Mouse (Mus musculus) intestine, embryonic 16.5 days (tissue): ENCODE measurements at regions not wholly inside any gene's neighbourhood (a gene's known extent, or its start where the extent isn't known, plus 50 kb on each side); places are given as distances from the start of the nearest gene placed in this dataset.

Source experiments
- ATAC-seq: fragments of 200-750 bp; cut with Nextera tagmentation; 2 replicates; pipeline ENCODE4 v1.8.0; 2017; ENCODE audit warnings: moderate TSS enrichment, moderate library complexity
- H3K27ac ChIP-seq: fragments of 300-500 bp; sonication (generic); 2 replicates; pipeline ENCODE4 v1.5.1; 2014; ENCODE audit warnings: mild to moderate bottlenecking, low read length
- H3K27me3 ChIP-seq: fragments of 300-500 bp; sonication (generic); replicated peaks from 2 replicates; pipeline ENCODE4 v1.6.1; 2014; ENCODE audit warnings: low read length, control low read depth, mixed read lengths; ENCODE audit not compliant: control insufficient read depth, insufficient read depth
- H3K36me3 ChIP-seq: fragments of 300-500 bp; sonication (generic); 2 replicates; pipeline ENCODE4 v1.6.1; 2014; ENCODE audit warnings: low read length, control low read depth; ENCODE audit not compliant: control insufficient read depth, insufficient read depth
- H3K4me1 ChIP-seq: fragments of 300-500 bp; sonication (generic); 2 replicates; pipeline ENCODE4 v1.6.1; 2014; ENCODE audit warnings: low read length, control low read depth, mixed read lengths; ENCODE audit not compliant: control insufficient read depth, insufficient read depth
- H3K4me2 ChIP-seq: fragments of 300-500 bp; sonication (generic); 2 replicates; pipeline ENCODE4 v1.6.1; 2014; ENCODE audit warnings: low read depth, low read length, control low read depth
- H3K4me3 ChIP-seq: fragments of 300-500 bp; sonication (generic); 2 replicates; pipeline ENCODE4 v1.5.1; 2014; ENCODE audit warnings: mild to moderate bottlenecking, low read length
- H3K9ac ChIP-seq: fragments of 300-500 bp; sonication (generic); 2 replicates; pipeline ENCODE4 v1.6.1; 2014; ENCODE audit warnings: low read depth, low read length
- H3K9me3 ChIP-seq: fragments of 300-500 bp; sonication (generic); 2 replicates; pipeline ENCODE4 v1.6.1; 2016; ENCODE audit warnings: low read length, control low read depth; ENCODE audit not compliant: control insufficient read depth
- WGBS: fragments of 180-500 bp; shearing (Covaris S2); extraction: QIAGEN DNeasy Blood & Tissue Kit; methylation state at CpG from one replicate; pipeline ENCODE4 v1.1.7; 2014; 5-methylcytosine and 5-hydroxymethylcytosine counted together

DNA sequence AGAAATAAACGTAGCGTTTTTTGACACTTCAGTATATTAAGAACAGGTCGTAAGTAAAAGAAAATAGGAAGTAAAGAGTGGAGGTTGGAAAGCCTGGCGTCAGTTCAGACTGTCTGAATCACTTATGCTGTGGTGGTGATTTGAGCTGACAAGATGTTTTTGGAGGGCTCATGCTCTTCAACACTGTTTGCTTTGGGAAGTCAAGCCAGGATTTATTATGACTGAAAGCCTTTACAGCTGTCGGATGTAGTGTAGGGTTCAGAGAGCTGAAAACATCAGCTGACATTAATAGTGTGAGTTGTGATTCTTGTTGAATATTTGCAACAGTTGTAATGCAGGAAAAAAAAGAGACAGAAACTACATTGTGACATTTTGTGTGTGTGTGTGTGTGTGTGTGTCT is 1062.9 kb upstream of the 4930412O13Rik start:
- WGBS = 52% methylated on average over 5 of the region's 5 CpGs
- Histone ChIP-seq H3K9me3 (no peaks in the 10 kb centered on the region), H3K4me3 (no peak overlapping the region), H3K36me3 (no peaks in the 10 kb centered on the region), H3K4me1 (no peaks in the 10 kb centered on the region), H3K4me2 (no peak overlapping the region), H3K27ac (no peak overlapping the region), H3K27me3 (no peaks in the 10 kb centered on the region), H3K9ac (no peak overlapping the region)
- ATAC-seq = no peak

DNA sequence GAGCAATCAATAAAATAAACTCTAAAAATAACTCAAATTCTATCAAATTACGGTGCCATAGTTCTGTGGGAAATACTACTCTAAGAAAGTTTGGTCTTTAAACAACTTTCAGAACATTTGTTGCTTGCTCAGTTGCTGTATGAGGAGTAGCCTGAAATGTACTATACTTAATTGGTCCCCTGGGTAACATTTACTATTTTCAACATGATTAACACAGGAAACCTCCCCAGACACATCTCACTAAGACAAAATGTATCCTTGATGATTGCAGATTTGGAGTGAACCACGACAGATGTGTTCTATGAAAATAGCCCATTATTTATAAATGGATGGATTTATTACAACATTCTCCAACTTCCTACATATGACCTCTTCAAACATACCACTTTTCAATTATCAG is 1055.6 kb upstream of the 4930412O13Rik start:
- Histone ChIP-seq H3K9me3 (no peaks in the 10 kb centered on the region), H3K27ac (no peak overlapping the region), H3K4me3 (no peak overlapping the region), H3K27me3 (no peaks in the 10 kb centered on the region), H3K9ac (no peak overlapping the region), H3K4me2 (no peak overlapping the region), H3K36me3 (no peaks in the 10 kb centered on the region), H3K4me1 (no peaks in the 10 kb centered on the region)
- WGBS = 63% methylated on average over 2 of the region's 2 CpGs
- no peak for ATAC-seq
